Mouse (Mus musculus) frontal cortex, postnatal 36 days (tissue): ENCODE results near the gene Dhodh.

Experiments
- DNase-seq, 2 experiments: peaks; one replicate each; pipeline ENCODE4 v3.0.0; 2022; ENCODE audit warnings: low spot score in 2 of 2

Gene Dhodh

DNA sequence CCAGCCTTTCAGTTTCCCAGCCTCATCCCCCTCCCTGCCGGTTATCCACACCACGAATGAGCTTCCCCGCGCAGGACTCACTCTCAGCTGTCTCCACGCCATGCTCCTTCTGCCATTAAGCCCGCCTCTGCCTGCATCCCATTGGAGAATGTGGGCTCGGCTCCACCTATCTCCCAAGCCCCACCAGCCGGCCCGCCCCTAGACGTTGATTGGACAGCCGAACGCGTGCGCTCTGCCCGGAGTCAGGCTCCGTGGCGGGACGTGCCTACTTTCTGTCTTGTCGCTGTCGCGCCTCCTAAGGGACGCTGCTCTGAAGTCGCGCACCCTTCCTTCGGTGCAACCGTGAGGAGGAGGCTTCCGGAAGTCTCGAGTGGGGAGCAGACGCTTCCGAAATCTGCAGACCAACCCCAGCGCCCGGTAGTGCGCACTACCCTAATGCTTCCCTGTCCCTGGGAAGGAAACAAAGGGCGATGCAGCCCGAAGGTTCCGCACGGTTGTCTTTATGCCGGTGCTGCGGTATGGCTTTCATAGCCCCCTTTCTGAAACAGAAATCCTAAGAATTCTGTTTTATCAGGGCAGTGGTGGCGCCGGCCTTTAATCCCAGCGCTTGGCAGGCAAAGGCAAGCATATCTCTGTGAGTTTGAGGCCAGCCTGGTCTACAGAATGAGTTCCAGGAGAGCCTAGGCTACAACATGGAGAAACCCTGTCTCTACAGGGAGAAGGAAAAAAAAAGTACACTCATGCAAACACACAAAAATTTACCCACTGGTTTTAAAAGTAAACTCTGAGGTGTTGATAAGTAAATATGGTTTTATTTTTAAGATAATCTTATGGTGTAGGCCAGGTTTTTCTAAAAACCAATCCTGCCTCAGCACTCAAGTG lies at the start of gene Dhodh:
Dhodh (minus strand) TSS at position 403 of the 882 bp plus-strand sequence.
- DNase-seq: peak; percentile 97 to 98

DNA sequence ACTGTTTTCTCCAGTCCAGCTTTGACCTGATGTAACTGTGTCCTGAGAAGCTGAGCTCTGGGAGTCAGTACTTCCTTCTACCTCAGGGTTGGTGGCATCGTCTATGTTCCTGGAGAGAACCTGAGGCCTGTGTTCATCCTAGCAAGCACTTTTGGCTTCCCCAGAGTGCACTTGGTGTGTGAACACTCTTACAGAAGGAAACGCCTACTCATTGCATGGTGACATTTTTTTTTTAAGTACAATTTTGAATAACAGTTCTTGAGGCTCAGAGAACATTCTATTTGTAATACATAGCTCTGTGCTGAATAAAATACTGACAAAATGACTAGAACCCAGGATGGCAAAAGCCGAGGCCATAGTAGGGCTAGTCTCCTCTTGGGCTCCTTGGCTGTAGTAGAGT lies 48.4 kb upstream of the Dhodh start:
- DNase-seq: peak in 1 of 2 experiments; percentile 36

DNA sequence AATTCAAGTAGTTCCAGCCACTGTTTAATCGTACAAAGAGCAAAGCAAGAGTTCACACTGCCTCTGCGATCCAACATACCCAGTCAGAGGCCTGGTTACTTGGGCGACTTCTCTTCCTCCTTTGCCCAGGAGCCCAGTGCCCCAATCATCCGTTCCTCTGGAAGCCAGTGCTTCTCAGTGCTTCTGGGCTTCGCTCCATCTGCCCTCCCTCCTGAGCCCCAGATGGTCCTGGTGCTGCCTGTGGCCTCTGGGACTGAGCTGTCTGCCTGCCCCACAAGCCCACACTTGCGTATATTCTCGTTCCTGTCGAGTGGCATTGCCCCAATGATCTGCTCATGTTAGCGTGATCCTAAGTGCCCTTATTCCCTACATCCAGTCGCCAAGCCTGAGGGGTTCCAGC lies 42.3 kb upstream of the Dhodh start:
- no peak for DNase-seq

DNA sequence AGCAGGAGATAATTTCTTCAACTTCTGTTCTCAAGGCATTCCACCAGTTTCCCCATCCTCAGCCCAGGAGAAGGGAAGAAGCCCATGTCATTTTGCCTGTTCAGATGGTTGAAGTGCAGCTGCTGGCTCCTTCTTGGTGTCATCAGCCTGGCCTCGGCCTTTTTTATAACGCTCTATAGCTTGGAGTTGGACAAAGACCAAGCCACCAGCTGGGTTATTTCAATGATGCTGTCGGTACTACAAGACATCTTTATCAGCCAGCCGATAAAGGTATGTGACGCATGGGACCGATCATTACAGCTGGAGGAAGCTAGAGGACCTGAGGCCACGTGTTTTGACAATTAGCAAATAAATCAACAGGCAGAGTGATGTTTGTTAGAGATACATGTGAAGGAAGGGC lies 40.0 kb upstream of the Dhodh start:
- DNase-seq: no peak

DNA sequence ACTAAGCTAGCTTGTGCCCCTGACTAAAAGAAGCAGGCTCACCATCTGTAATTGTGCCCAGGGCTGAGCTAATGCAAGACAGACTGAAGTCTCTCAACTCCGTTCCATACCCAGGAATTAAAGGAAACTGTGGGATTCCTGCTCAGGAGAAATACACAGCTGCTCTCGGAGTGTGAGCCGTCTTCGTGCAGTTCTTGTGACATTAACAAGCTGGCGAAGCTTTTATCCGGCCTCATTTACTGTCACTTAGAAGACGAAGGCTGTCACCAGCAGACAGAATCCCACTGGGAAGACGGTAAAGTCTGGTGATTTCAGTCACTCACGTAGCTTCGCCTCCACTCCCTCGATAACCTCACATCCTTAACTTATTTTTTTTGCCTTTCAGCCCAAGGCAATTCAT lies 38.9 kb upstream of the Dhodh start:
- peak in 1 of 2 experiments; percentile 14 for DNase-seq

DNA sequence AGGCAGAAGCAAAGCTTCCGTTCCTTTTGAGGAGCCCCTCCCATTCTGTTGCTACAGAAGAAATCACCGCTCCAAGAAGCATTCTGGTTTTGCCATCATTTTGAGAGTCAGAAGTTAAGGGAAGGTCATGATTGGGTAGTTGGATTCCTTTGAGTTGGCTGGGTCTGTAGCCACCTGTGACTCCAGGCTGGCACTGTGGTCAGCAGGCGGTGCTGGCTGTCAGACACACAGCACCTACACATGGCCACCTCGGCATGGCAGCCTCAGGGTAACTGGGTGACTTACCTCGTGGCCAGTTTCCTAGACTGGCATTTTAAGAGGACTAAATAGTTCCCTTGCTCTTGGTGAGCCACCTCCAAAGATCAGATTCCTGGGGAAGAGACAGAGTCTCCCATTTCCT lies 32.8 kb upstream of the Dhodh start:
- DNase-seq: no peak

DNA sequence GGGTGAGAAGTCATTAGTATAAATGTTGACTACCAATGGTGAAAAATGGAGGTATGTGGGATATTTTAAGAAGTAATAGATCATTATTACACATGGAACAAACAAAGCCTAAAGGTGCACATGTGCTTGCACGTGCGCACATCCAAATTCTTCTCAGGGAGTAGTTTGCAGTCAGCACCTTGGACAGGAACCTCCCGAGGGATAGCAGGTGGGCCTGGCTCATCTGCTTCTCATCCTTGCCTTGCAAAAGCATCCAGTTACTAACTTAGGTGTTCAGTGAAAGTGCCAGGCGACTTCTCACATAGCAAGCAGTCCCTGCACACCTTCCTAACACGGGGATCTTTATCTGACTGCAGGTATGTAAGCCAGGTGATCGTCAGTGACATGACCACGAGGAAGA lies 31.9 kb upstream of the Dhodh start:
- no peak for DNase-seq

DNA sequence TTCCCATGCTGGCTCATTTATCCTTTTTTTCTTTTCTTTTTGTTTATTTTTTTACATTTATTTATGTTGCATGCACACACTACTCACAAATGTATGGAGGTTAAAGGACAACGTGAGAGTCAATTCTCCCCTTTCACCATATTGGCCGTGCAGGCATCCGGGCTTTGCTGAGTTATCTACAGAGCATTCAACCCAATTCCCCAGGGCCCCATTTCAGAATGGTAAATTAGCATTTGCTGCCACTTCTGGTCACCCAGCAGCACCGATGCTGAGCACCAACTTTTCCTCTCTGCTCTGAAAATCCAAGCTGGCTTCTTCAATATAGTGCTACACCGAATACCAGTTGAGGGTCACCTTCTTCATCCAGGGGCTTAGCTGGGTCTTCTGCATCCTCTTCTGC lies 30.4 kb upstream of the Dhodh start:
- DNase-seq: no peak

DNA sequence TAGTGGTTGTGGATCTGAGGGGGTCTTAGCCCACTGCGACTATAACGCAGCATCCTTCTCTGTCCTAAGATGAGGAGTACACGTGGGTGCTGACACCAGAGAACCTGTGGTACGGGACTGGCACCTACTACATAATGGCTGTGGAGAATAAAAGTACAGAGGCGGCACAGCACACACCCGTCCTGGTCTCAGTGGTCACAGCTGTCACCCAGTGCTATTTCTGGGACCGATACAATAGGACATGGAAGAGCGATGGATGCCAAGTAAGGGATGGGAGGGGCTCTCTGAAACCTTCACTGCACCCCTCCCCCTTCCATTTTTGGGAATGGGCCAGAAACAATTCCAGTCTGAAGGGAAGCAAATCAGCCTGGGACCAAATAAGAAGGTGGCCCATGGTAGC lies 26.7 kb upstream of the Dhodh start:
- DNase-seq: no peak

DNA sequence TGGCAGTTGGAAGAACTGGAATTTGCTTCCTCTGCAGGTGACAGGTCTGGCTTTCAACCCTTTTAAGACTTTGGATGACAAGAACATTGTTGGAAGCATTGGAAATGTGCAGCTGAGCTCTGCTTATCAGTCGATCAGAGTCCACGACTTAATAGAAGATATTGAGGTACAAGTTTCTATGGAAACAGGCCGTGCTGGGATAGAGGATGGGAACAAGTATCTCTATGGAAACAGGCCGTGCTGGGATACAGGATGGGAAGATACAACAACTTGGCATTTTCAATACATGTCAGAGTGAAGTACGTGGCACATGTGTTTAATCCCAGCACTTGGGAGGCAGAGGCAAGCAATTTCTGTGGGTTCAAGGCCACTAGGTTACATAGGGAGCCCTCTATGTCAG lies 24.0 kb upstream of the Dhodh start:
- no peak for DNase-seq

DNA sequence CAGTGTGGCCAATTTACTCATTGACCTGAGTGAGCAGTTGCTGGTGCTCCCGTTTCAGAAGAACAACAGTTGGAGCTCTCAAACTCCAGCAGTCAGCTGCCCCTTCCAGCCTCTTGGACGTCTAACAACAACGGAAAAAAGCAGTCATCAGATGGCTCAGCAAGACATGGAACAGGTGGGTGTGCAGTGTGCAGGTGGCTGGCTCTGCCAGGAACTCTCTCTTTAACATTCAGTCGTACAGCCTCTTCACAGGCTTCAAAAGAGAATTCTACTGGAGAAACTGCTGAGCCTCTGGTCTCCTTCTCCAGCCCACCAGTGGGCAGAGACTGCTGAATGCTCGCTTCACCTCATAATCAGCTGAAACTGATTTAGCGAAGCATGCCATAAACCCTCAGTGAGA lies 20.2 kb upstream of the Dhodh start:
- peak; percentile 15 to 30 for DNase-seq

DNA sequence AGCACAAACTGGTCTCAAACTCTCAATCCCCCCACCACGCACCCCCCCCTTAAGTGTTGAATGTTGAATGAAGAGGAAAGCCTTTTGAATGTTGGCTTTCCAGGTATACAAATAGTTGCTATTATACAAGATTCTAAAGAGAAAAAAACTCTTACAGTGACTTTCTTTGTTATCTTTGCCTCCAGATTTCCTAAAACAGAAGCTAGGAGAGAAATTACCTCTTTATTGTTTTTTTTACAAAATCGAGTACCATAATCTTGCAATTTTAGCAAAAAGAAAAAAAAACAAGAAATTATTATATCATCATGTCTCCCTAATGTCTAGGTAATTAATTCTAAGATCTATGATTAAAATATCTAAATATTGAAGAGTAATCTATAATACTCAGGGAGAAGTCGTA lies 7.1 kb upstream of the Dhodh start:
- DNase-seq: no peak

DNA sequence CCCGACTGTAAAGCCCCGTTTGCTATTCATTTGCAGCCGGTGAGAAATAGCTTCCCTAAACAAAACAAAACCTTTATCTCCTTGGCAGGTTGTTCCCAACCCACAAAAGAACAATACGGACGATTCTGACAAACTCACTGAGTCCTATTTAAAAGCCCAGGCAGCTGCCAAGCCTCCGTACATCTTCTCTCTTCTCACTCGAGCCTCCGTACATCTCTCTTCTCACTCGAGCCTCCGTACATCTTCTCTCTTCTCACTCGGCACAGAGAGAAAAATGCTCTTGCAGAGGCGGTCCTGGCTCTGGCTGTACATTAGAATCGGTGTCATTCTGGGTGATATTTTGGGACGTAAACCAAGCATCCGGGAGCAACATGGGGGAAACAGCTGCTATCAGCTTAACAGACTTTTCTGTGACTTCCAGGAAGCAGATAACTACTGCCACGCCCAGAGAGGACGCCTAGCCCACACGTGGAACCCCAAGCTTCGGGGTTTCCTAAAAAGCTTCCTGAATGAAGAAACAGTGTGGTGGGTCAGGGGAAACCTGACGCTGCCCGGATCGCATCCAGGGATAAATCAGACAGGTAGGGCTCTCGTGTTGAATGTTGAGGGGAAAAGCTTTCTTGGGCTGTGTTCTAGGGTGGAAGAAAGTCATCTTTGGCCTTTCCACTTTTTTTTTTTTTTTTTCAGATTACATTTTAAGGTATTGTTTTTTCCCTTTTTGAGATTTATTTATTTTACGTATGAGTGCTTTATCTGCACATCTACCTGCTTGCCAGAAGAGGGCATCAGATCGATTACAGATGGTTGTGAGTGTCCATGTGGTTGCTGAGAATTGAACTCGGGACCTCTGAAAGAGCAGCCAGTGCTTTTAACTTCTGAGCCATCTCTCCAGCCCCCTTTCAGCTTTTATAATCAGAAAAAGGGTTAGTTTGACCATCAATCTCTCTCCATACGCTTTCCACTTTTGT lies 6.1 kb upstream of the Dhodh start, which contains the start of gene Pkd1l3:
Pkd1l3 (plus strand) TSS at position 275 of the 968 bp plus-strand sequence.
- DNase-seq: peak; percentile 27 to 28

DNA sequence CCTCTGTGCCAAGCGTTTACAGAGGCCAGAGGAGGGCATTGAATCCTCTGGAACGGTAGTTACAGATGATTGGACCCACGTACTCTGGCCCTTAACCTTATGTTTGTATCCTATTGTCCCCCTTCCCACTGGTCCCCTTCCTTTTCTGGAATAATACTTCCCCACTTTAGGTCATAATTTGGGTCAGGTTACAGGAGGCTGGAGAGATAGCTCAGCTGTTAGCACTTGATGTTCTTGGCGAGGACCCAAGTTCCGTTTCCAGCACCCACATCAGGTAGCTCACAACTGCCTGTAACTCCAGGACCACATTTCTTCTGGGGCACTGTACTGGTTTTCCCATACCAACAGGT lies 655 bp upstream of the Dhodh start:
- DNase-seq: no peak

DNA sequence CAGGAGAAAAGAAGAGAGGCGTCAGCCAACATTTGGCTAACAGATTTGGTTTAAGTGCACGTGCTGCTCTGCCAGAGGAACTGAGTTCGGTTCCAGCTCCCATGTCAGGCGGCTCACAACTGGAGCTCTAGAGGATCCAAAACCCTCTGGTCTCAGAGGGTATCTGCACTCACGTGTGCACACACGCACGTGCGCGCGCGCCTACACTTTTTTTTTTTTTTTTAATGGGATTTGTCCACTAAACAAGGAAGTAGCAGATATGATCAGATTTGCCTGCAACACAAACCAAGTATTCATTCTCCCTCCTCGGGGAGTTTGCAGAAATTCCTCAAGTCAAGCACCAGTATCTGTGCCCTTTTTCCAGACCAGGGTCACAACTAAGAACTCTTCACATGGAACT lies 823 bp downstream of the Dhodh start:
- no peak for DNase-seq

DNA sequence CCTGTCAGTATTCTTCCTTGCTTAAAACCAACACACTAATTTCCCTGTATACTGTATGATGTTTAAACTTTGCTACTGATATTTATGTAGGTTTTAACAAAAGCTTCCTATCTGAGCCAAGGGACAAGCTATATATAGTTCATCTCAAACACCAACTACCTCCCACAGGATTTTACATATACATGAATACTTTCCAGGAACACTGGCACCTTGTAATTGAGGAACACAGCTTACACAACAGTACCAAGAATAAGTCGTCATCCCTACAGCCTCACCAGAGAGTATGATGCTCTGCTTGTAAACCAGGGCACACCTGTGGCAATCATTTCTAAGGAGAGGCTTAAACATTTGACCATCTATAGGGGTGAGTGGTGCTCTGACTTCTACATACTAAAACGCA lies 1.7 kb downstream of the Dhodh start:
- DNase-seq: no peak

DNA sequence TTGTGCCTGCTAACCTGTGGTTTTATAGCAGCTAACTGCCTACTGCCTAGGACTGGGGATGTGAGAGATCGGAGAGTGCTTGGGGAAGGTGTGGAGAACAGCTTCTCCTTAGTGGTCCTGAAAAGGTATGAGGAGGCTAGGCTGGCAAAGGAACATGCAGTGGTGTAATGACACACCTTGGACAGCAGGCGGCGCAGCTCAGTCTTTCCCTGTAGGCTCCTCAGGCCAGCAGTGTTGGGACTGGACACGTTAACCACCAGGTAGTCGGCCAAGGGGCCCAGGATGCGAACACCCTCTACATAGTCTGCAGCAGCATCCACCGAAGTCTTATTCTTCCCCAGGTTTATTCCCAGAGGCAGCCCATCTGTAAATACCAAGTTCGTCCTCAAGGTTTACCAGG lies 12.6 kb downstream of the Dhodh start:
- DNase-seq: peak; percentile 30 to 38

DNA sequence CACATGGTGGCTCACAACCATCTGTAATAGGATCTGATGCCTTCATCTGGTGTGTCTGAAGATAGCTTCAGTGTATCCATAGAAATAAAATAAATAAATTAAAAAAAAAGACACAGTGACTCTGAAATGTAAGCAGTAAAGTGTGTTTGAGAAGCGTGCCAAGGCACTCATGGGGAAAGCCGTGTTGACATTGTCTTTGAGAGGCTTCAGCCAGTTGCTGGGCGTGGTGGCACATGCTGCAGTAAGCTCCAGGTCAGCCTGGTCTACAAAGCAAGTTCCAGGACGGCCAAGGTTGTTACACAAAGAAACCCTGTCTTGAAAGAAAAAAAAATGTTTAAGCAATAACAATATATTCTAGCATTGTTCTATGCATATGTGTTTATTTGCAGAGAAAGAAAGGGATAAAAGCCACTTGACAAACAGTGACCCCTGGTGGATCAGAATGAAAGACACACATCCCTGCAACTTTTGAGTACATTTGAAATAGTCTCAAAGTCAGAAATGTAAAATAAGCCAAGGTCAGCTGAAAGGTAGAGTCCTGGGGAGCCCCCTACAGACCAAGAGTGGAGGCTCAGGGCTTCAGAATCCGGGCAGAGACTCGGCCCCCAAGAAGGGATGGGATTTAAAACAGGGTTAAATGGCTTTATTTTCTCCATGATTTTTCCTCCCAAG lies 15.2 kb downstream of the Dhodh start:
- DNase-seq: no peak

DNA sequence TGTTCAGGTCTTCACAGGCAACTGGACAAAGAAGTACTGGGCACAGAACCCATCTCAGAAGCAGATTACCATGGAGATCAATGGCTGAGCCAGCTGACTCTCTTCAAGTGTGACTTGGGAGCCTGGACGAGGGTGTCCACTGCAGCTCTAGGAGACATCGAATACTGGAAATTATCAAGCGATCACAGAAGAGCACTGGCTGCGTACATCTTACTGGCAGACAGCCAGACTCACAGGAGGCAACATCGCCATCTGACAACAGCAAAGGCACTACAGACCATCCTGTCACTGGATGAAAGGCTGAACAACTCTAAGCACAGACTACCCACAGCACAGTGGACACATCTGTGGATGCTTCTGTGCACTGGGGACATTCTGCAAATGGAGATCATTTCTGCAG lies 16.3 kb downstream of the Dhodh start:
- no peak for DNase-seq

DNA sequence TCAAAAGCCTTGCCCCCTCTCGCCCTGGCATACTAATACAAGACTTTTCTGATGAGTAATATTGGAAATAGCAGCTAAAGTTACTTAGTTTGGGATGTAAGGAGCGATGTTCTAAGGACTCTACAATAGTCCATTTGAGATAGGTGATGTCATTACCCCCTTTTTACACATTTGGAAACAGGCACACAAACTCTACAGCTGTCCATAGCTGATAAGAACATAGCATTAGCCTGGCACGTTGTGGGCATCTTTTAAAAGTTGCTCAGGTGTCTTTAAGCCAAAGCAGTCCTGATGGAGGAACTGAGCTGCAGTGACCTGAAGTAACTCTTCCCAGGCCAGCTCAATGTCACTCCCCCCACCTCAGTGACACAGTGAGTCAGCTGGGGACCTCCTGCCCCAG lies 17.1 kb downstream of the Dhodh start:
- no peak for DNase-seq

DNA sequence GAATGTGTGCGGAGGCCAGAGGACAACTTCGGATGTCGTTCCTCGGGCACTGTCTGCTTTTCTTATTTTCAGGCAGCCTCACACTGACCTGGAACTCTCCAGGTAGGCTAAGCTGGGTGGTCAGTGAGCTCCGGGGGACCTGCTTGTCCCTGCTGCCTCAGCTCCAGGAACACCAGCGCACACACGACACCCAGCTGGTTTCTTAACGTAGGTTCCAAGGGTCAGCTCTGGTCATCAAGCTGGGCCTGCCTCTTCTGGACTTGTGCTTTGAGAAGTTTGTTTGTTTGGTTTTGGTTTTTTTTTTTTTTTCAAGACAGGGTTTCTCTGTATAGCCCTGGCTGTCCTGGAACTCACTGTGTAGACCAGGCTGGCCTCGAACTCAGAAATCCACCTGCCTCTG lies 17.6 kb downstream of the Dhodh start:
- no peak for DNase-seq

DNA sequence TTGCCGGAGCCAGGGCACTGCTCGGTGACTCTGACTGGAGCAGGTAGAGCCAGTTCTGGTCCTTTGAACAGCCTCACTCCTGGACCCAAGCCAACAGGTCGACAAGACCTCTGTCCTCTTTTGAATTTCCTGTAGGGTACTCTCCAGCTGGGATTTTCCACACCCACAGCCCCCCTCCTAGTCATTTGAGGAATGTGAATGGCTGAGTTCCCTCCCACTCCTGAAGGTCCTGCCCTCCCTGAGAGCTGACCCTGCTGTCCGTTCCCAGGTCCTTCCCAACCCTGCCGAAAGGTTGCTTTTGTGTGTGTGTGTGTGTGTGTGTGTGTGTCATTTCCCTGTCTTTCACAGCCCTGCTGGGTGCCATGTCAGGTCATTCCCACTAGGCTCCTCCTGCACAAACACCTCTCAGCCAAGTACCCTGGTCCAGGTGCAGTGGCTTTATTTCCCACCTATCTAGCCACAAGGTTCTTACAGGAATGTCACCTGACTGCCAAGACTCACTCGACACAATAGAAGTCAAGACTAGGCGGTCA lies 21.4 kb downstream of the Dhodh start:
- no peak for DNase-seq
